Comparison of ENCODE assay signal across 19 mouse cellular contexts in genomic region chr10:118440742-118441240, GRCm38 (mm10). TPM values are rescaled to one million over a fixed set of nuclear protein-coding genes. Genes with fewer than 3 reads are reported as not detected.
"Had no signal": no experiment of that assay in that cellular context is flagged by ENCODE, and none has a peak within 500 bp of the region (broad histone marks: within the 10 kb centered on the region; RNA-seq: fewer than 3 reads in every experiment).

Gene Ifng, plus strand, starts transcription at chr10:118441046.

- H3K4me3 ChIP-seq: intestine, embryonic 15.5 days; kidney, embryonic 15.5 days; limb, embryonic 10.5 days; liver, embryonic 12.5 days; lung, embryonic 15.5 days; midbrain, embryonic 12.5 days; myocyte; neural tube, embryonic 13.5 days had no signal

- DNase-seq: kidney, adult 2 months; kidney, postnatal 14 days; lung, postnatal 14 days; retina, postnatal 1 day; right cerebral cortex, postnatal 4 days; thymus, postnatal 36 days had no signal

- H3K4me2 ChIP-seq: intestine, embryonic 15.5 days; kidney, embryonic 15.5 days; liver, embryonic 12.5 days; lung, embryonic 15.5 days; midbrain, embryonic 12.5 days; neural tube, embryonic 13.5 days had no signal

- H3K9ac ChIP-seq: intestine, embryonic 15.5 days; kidney, embryonic 15.5 days; liver, embryonic 12.5 days; lung, embryonic 15.5 days; midbrain, embryonic 12.5 days; neural tube, embryonic 13.5 days had no signal

- H3K4me1 ChIP-seq: intestine, embryonic 15.5 days; kidney, embryonic 15.5 days; limb, embryonic 10.5 days; liver, embryonic 12.5 days; lung, embryonic 15.5 days; midbrain, embryonic 12.5 days; neural tube, embryonic 13.5 days had no signal

- H3K27me3 ChIP-seq: intestine, embryonic 15.5 days; kidney, embryonic 15.5 days; liver, embryonic 12.5 days; lung, embryonic 15.5 days; midbrain, embryonic 12.5 days; neural tube, embryonic 13.5 days had no signal

- H3K9me3 ChIP-seq: intestine, embryonic 15.5 days; kidney, embryonic 15.5 days; limb, embryonic 10.5 days; liver, embryonic 12.5 days; lung, embryonic 15.5 days; midbrain, embryonic 12.5 days; neural tube, embryonic 13.5 days had no signal

- ATAC-seq: intestine, embryonic 15.5 days; liver, embryonic 12.5 days had no signal

- H3K27ac ChIP-seq: intestine, embryonic 15.5 days; kidney, embryonic 15.5 days; limb, embryonic 10.5 days; liver, embryonic 12.5 days; lung, embryonic 15.5 days; macrophage; midbrain, embryonic 12.5 days; neural tube, embryonic 13.5 days; stomach, postnatal 0 days had no signal

- H3K36me3 ChIP-seq: intestine, embryonic 15.5 days; kidney, embryonic 15.5 days; limb, embryonic 10.5 days; liver, embryonic 12.5 days; lung, embryonic 15.5 days; midbrain, embryonic 12.5 days; neural tube, embryonic 13.5 days had no signal

RNA-seq across cellular contexts. Expression of gene Ifng, which starts in this region (rescaled TPM):
- polyA plus RNA-seq: intestine, embryonic 15.5 days; kidney, adult 2 months; kidney, embryonic 15.5 days; limb, embryonic 10.5 days; limb, embryonic 14.5 days; liver, embryonic 12.5 days; liver, embryonic 16.5 days; lung, embryonic 15.5 days; macrophage; midbrain, embryonic 12.5 days; midbrain, postnatal 0 days; myocyte; neural tube, embryonic 13.5 days; stomach, postnatal 0 days had no signal
